Mouse (Mus musculus) limb, embryonic 10.5 days (tissue): ENCODE results near the gene Slc17a7. TPM values are rescaled to one million over a fixed set of nuclear protein-coding genes. Genes with fewer than 3 reads are reported as not detected.

ENCODE experiments used
- DNase-seq: peaks from one replicate; pipeline ENCODE4 v3.0.0-alpha.2; 2017; ENCODE audit warnings: low spot score
- H3K27ac ChIP-seq: fragments of 300-500 bp; sonication (generic); 2 replicates; pipeline ENCODE4 v1.5.1; 2016; ENCODE audit warnings: mild to moderate bottlenecking
- H3K27me3 ChIP-seq: fragments of 300-500 bp; sonication (generic); 2 replicates; pipeline ENCODE4 v1.6.1; 2016; ENCODE audit warnings: low read depth, mild to moderate bottlenecking; ENCODE audit not compliant: poor library complexity, severe bottlenecking
- H3K36me3 ChIP-seq: fragments of 300-500 bp; sonication (generic); 2 replicates; pipeline ENCODE4 v1.6.1; 2016; ENCODE audit warnings: mild to moderate bottlenecking, moderate library complexity
- H3K4me1 ChIP-seq: fragments of 300-500 bp; sonication (generic); 2 replicates; pipeline ENCODE4 v1.6.1; 2016
- H3K4me3 ChIP-seq: fragments of 300-500 bp; sonication (generic); 2 replicates; pipeline ENCODE4 v1.5.1; 2016; ENCODE audit warnings: mild to moderate bottlenecking, moderate library complexity
- H3K9me3 ChIP-seq: fragments of 300-500 bp; sonication (generic); replicated peaks from 2 replicates; pipeline ENCODE4 v1.6.1; 2016; ENCODE audit warnings: mild to moderate bottlenecking
- WGBS: fragments of 180-500 bp; shearing (Covaris S2); methylation state at CpG from one replicate; pipeline ENCODE4 v1.1.7; 2016; 5-methylcytosine and 5-hydroxymethylcytosine counted together
- polyA plus RNA-seq: library from polyadenylated mRNA; unstranded; fragments of >200 nt; fragmentation: Nextera tagmentation; extraction: Ambion mirVana; gene quantifications from 2 replicates; pipeline ENCODE4 v1.2.1, GENCODE M21; 2016

Gene Slc17a7
- polyA plus RNA-seq, 1 experiment from 2014 or later = 0.06 TPM

DNA sequence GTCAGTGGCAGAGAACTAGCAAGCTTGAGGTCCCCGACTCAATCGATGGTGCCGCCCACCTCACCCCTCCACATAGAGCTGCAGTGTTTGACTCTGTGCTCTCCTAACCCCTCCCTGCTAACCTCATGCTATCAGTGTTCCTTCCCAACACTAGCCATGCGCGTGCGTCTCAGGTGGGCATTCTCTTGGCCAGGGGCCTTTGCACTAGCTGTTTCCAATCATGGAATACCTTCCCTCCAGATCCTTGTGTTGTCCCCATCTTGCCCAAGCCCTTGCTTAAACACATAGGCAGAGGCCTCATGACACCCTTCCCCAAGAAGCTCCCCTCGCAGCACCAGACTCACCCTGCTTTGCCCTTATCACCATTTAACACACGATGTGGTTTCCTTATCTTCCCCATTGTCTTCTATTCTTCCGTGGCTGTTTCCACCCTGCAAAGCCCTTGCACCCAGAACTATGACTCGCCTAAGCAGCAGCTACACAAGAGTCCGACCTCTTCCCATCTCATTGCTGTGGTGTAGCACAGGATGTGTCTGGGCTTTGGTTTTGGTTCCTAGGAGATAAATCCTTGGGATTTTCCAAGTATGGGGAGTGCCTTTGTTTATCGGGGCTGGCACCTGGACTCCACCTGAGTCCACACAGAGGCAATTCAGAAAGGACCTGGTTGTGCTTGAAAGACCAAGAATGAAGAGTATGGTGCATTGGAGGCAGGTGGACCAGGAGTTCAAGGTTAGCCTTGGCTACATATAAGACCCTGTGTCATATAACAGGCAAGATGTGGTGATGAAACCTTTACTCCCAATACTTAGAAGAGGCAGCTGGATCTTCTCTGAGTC lies 26.4 kb upstream of the Slc17a7 start:
- no peak overlapping the region for H3K4me3 ChIP-seq
- H3K9me3 ChIP-seq = no peaks in the 10 kb centered on the region
- no peak for DNase-seq
- H3K27me3 ChIP-seq = peaks cover 36% of the 10 kb centered on the region
- H3K36me3 ChIP-seq = peaks cover 15% of the 10 kb centered on the region
- no peak overlapping the region for H3K27ac ChIP-seq
- WGBS = 82% methylated on average over 12 of the region's 12 CpGs
- peaks cover 13% of the 10 kb centered on the region for H3K4me1 ChIP-seq

DNA sequence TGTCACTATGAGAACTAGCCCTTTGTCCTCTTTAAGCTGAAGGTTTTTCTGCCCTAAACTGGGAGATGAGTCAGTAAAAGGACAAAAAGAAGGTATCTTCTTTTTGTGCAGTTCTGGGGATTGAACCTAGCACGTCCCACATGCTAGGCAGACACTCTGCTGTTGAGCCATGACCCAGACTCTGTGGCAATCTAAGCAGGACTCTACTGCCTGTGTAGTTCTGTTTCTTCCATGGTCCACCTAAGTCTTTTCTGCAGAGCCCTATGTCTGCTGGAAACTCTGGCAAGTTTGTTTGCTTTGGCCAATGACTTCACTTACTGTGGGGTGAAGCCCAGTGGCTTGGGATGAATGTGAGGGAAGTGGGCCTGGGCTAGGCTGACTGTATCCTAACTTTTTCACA lies 25.3 kb upstream of the Slc17a7 start:
- Histone ChIP-seq H3K27me3 (peaks cover 36% of the 10 kb centered on the region), H3K4me3 (no peak overlapping the region), H3K36me3 (peaks cover 24% of the 10 kb centered on the region), H3K9me3 (no peaks in the 10 kb centered on the region), H3K27ac (no peak overlapping the region), H3K4me1 (peaks cover 13% of the 10 kb centered on the region)
- 80% methylated on average over 1 of the region's 1 CpGs for WGBS
- no peak for DNase-seq

DNA sequence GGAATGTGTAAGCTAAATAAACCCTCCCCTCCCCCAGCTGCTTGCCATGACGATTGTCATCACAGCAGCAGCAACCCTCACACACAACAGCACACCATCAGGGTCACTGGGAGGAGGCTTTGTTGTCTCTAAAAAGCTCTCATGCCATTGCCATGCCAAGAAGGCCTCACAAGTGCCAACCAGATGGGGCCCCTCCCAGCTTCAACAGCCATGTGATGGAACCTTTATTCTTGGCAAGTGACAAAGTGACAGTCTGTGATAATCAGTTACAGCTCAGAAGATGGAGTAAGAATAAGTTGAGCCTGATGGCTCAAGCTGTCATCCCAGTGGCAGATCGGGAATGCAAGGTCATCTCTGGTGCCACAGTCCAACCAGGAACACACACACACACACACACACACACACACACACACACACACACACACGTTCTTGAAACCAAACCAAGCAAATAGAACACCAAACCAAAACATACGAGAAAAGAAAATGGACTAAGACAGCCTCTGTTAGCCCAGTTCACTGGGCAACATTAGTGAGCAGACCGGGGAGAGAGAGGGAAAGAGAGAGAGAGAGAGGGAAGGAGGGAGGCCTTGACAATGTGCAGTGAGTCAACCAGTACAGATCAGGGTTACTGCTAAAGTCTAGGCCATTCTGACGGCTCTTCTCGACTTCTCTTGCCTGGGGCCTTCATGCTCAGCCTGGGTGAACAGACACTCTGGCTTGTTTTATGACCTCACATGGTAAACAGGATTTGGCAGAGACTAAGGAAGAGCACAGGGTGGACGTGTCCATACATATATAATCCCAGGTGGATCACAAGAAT lies 23.6 kb upstream of the Slc17a7 start:
- Histone ChIP-seq H3K36me3 (peaks cover 41% of the 10 kb centered on the region), H3K4me3 (no peak overlapping the region), H3K9me3 (no peaks in the 10 kb centered on the region), H3K27ac (no peak overlapping the region), H3K27me3 (peaks cover 23% of the 10 kb centered on the region), H3K4me1 (peaks cover 13% of the 10 kb centered on the region)
- WGBS = 83% methylated on average over 8 of the region's 8 CpGs
- DNase-seq = no peak

DNA sequence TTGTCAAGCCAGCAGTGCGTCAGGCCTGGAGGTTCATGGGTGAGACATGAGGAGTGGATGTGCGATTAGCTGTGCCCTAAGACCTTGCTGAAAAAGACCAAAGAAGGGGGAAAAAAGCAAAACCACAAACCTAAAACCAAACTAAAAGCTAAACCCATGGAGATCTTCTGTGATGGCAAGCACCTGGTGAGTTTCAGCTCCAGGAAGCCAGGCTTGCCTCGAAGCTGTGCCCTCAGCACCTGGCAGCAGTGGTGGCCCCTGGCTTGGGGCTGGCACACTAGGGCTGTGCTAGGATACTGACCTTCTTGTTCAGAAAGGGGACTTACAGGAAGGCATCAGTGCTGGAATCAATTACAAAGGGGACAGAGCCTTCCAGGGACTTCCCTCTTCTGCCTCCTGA lies 22.4 kb upstream of the Slc17a7 start:
- Histone ChIP-seq H3K4me3 (no peak overlapping the region), H3K27ac (no peak overlapping the region), H3K9me3 (no peaks in the 10 kb centered on the region), H3K27me3 (0 out of 2 replicates have a peak, but pooled peaks cover 11% of the 10 kb centered on the region), H3K4me1 (peaks cover 3% of the 10 kb centered on the region; the same call in 1 of the 2 replicates), H3K36me3 (peaks cover 53% of the 10 kb centered on the region)
- DNase-seq = no peak
- WGBS = 95% methylated on average over 3 of the region's 3 CpGs

DNA sequence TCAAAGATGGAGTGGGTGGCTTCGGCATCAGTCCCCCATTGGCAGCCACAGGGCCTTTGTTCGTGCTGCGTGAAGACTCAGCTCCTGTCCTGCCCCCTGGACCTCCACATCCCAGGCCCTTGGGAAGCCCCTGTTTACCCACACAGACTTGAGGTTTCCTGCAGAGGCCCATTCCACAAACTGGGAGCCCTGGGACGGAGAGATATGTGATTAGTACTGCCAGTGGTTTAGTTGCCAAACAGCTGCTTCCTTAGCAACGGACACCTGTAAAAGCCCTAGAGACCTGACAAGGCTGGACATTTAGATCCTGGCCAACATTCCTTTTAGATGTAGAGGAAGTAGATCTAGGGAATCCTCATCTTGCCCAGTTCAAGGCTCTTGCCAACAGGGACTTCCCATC lies 21.8 kb upstream of the Slc17a7 start:
- 0 out of 2 replicates have a peak, but pooled peaks cover 11% of the 10 kb centered on the region for H3K27me3 ChIP-seq
- H3K27ac ChIP-seq = no peak overlapping the region
- no peaks in the 10 kb centered on the region for H3K4me1 ChIP-seq
- no peak for DNase-seq
- H3K36me3 ChIP-seq = peaks cover 59% of the 10 kb centered on the region
- no peaks in the 10 kb centered on the region for H3K9me3 ChIP-seq
- WGBS = 95% methylated on average over 5 of the region's 5 CpGs
- H3K4me3 ChIP-seq = no peak overlapping the region

DNA sequence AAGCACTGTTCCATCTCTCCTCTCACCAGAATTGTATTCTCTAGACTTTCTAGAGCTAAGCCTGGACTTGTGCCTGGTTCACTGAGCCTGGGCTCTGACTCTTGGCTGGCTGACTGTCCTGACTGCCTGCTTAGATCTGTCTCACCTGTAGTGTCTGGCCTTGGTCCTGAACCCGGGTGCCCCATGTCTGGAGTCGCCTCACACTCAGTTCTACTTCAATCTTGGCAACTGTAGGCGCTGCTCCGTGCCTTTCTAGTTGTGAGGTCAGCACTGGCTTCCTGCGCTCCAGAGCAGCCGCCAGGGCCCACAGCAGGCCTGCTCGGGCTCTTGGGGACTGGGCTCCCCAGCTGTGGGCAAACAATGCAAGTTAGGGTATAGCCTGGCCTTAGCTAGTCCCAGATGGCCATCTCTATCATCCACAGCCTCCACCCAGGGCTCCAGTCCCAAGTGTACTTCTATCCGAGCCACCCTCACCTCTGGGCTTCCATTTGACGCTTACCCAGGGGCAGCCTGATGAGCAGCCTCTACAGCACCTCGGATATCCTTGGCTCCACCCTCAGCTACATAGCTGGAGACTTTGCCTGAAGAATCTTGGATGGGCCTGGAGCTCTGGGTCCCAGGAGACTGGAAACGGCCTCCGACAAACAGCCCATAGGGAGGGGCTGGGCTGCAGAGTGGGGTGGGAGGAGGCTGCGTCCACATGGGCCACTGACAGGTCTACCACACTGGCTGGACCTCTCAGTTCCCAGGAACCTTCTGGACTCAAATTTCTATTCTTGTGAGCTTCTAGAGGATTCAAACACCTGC lies 19.2 kb upstream of the Slc17a7 start:
- H3K9me3 ChIP-seq = no peaks in the 10 kb centered on the region
- peaks cover 79% of the 10 kb centered on the region for H3K36me3 ChIP-seq
- H3K4me1 ChIP-seq = peaks cover 4% of the 10 kb centered on the region; the same call in 1 of the 2 replicates
- H3K27ac ChIP-seq = no peak overlapping the region
- 86% methylated on average over 13 of the region's 13 CpGs for WGBS
- H3K4me3 ChIP-seq = no peak overlapping the region
- no peaks in the 10 kb centered on the region for H3K27me3 ChIP-seq
- DNase-seq = no peak

DNA sequence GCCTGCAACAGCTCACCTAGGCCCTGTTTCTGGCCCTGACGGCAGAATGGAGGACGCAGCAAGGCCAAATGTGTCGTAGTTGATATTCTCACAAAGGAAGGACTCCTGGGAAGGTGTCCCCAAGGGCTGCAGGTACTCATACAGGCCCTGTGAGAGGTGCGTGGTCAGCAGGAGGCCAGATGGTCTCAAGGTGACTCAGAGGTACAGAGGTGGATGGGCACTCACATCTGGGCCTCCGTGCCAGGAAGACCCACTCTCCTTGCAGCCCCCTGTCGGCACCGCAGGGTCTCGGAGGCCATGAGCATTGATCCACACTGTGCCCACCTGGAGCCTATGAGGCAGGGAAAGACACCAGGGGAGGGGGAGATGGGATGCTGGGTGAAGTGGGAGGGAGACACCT lies 18.3 kb upstream of the Slc17a7 start:
- Histone ChIP-seq H3K27ac (no peak overlapping the region), H3K27me3 (no peaks in the 10 kb centered on the region), H3K4me3 (no peak overlapping the region), H3K9me3 (no peaks in the 10 kb centered on the region), H3K4me1 (peaks cover 13% of the 10 kb centered on the region), H3K36me3 (peaks cover 77% of the 10 kb centered on the region)
- WGBS = 93% methylated on average over 8 of the region's 8 CpGs
- no peak for DNase-seq

DNA sequence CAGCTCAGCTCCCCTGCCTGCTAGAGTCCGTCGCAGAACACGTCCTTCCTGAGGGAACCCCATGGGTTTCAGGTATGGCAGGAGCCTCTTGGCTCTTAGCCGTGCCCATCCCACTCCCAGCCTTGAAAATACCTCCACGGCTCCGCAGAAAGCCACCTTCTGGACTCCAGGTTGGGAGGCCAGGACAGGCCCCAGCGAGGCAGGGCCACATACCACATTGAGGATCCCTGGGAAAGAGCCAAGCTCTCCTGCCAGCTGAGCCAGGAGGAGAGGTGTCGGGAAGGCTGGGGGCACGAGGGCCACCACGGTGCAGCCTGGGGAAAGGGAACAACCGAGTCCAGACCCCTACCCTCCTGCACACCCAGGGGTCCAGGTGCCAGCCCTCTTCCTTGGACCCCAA lies 16.5 kb upstream of the Slc17a7 start:
- no peak overlapping the region for H3K27ac ChIP-seq
- peaks cover 67% of the 10 kb centered on the region for H3K36me3 ChIP-seq

DNA sequence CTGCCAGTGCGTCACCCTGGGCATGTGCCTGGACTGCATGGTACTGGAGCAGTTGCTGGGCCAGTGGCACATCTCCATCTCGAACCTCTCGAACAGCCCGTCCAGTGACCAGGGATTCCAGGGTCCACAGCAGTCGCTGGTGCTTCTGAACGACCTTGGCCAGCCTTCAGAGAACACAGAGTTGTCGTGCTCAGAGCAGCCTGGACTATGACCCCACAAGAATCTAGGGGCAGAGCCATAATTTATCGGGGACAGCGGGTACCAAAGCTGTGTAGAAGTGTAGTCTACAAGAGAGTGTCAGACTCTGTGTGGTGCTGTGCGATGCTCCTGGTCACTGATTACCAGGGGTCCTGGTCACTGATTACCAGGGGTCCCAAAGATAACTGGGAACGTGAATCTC lies 15.8 kb upstream of the Slc17a7 start:
- Histone ChIP-seq H3K4me3 (no peak overlapping the region), H3K27me3 (no peaks in the 10 kb centered on the region), H3K36me3 (peaks cover 60% of the 10 kb centered on the region), H3K27ac (no peak overlapping the region), H3K9me3 (no peaks in the 10 kb centered on the region), H3K4me1 (peaks cover 30% of the 10 kb centered on the region)
- no peak for DNase-seq
- 90% methylated on average over 11 of the region's 11 CpGs for WGBS

More for the DNA sequence above, 16.5 kb upstream of the Slc17a7 start:
- no peaks in the 10 kb centered on the region for H3K27me3 ChIP-seq
- no peaks in the 10 kb centered on the region for H3K9me3 ChIP-seq
- no peak for DNase-seq
- WGBS = 92% methylated on average over 11 of the region's 11 CpGs
- no peak overlapping the region for H3K4me3 ChIP-seq
- peaks cover 30% of the 10 kb centered on the region for H3K4me1 ChIP-seq

DNA sequence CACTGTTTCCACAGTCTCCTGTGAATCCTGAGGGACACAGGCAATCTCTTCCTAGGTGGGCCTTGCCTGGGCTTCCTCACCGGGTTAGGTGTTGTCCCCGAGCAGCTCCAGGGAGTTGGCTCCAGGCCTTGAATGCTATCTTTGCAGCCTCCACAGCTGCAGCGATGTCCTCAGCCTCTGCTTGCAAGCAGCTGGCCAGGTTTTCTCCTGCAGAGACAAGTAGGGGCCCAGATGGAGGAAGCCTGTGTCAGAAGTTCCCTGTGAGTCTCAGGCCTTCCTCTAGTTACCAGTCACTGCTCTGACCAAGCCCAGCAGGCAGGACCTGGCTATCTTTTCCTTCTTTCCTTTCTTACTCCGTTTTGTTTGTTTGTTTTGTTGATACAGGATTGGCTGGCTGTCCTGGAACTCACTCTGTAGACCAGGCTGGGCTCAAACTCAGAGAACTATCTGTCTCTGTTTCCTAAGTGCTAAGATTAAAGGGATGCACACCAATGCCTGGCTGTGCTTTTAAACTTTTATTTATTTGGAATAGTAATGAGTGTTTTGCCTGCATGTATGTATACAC lies 15.1 kb upstream of the Slc17a7 start:
- Histone ChIP-seq H3K4me1 (peaks cover 35% of the 10 kb centered on the region), H3K27ac (no peak overlapping the region), H3K36me3 (peaks cover 54% of the 10 kb centered on the region), H3K4me3 (no peak overlapping the region), H3K27me3 (no peaks in the 10 kb centered on the region), H3K9me3 (no peaks in the 10 kb centered on the region)
- 61% methylated on average over 4 of the region's 4 CpGs for WGBS
- no peak for DNase-seq

DNA sequence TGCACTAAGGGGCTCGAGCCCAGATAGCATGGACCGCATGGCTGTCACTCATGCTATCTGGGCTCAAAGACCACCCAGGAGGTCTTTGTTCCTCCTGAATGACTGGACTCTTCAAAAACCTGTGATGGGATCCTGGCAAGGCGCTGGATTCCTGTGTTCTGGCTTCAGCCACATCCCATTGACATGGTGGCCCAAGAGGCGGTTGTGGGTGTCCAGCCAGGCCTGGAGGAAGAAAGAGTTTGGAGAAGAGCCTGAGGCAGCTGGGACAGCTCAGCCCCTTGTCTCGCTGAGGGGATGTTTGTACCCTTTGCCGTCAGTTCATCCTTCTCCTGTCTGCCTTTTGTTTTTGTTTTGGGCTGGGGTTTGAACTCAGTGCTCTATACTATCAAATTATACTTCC lies 14.2 kb upstream of the Slc17a7 start:
- H3K4me1 ChIP-seq = peaks cover 37% of the 10 kb centered on the region
- H3K9me3 ChIP-seq = no peaks in the 10 kb centered on the region
- no peaks in the 10 kb centered on the region for H3K27me3 ChIP-seq
- no peak for DNase-seq
- WGBS = 70% methylated on average over 6 of the region's 6 CpGs
- peak overlapping the region; percentile 70 for H3K27ac ChIP-seq
- no peak overlapping the region for H3K4me3 ChIP-seq
- peaks cover 45% of the 10 kb centered on the region for H3K36me3 ChIP-seq

DNA sequence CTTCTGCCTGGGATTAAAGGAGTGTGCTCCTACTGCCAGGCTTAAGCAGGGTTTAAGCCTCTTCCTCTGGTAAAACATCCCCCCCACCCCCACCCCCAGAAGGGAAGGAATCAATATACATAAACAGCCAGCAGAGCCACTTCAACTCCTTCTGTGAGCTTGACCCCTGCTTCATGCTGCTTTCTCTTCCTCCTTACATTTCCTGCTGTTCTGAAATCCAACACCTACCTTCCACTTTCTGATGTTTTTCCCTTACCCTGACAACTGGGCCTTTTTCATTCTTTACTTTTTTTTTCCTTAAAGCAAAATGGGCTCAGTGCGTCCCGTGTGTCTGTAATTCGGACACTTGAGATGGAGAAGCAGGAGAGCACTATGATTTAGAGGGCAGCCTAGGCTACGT lies 13.4 kb upstream of the Slc17a7 start:
- Histone ChIP-seq H3K27ac (peak overlapping the region; percentile 74), H3K36me3 (peaks cover 37% of the 10 kb centered on the region), H3K4me3 (0 out of 2 replicates have a peak overlapping the region, but pooled peaks have one; percentile 10), H3K4me1 (peaks cover 44% of the 10 kb centered on the region), H3K9me3 (no peaks in the 10 kb centered on the region), H3K27me3 (no peaks in the 10 kb centered on the region)
- DNase-seq = no peak
- WGBS = 56% methylated on average over 4 of the region's 4 CpGs
